ENCODE assay signal across 16 mouse cellular contexts in the genomic region with DNA sequence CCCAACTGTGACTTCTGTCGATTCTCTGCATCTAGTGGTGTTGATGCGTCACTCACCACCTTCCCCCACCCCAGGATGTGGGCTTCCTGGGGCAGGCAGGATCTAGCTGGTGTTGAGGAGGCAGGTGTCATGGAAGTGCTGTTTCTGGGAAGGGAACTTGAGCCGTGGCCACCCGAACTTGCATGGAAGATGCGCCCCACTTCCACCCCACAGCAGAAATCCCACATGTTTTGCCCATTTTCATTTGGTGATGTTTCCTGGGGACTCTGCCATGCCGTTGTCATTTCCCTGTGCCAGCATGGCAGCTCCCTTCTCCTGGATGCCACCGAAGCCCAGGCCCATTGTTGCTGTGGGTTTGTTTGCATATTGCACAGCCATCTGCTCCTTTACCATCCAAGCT. TPM values are rescaled to one million over a fixed set of nuclear protein-coding genes. Genes with fewer than 3 reads are reported as not detected.
DNase-seq lines count a peak whose midpoint lies in the region; ATAC-seq lines count a peak whose summit lies in the region.
"Had no signal": no experiment of that assay in that cellular context is flagged by ENCODE, and none has a peak within 500 bp of the region (broad histone marks: within the 10 kb centered on the region; RNA-seq: fewer than 3 reads in every experiment).

No protein-coding gene starts in this region.

- H3K27me3 ChIP-seq in intestine, embryonic 16.5 days (replicated peaks; ENCODE audit: control insufficient read depth, insufficient read depth, low read length): no peaks in the 10 kb centered on the region
- H3K27me3 ChIP-seq: embryonic facial prominence, embryonic 13.5 days; kidney, embryonic 15.5 days; megakaryocyte, embryonic 14.5 days; neural tube, embryonic 15.5 days had no signal

- H3K36me3 ChIP-seq in intestine, embryonic 16.5 days (ENCODE audit: control insufficient read depth, insufficient read depth, low read length): no peaks in the 10 kb centered on the region
- H3K36me3 ChIP-seq: embryonic facial prominence, embryonic 13.5 days; kidney, embryonic 15.5 days; neural tube, embryonic 15.5 days had no signal

- 86% methylated on average over 7 of the region's 7 CpGs for WGBS in intestine, embryonic 16.5 days

- no peaks in the 10 kb centered on the region for H3K9me3 ChIP-seq in intestine, embryonic 16.5 days (ENCODE audit: control insufficient read depth, low read length)
- H3K9me3 ChIP-seq: embryonic facial prominence, embryonic 13.5 days; kidney, embryonic 15.5 days; megakaryocyte, embryonic 14.5 days; neural tube, embryonic 15.5 days had no signal

- intact Hi-C loops in heart, postnatal 14 days (cut with DNase I): no loop called here

- peak; percentile 70 for ATAC-seq in frontal cortex, adult (ENCODE audit: low TSS enrichment)
- ATAC-seq in intestine, embryonic 16.5 days: no peak

- H3K4me1 ChIP-seq in intestine, embryonic 16.5 days (ENCODE audit: control insufficient read depth, insufficient read depth, low read length): 0 out of 2 replicates have a peak, but pooled peaks cover 2% of the 10 kb centered on the region
- H3K4me1 ChIP-seq: kidney, embryonic 15.5 days had no signal

- H3K9ac ChIP-seq in intestine, embryonic 16.5 days (ENCODE audit: low read depth, low read length): no peak overlapping the region
- H3K9ac ChIP-seq: embryonic facial prominence, embryonic 13.5 days; kidney, embryonic 15.5 days; neural tube, embryonic 15.5 days had no signal

- no peak for DNase-seq in frontal cortex, postnatal 10 days (ENCODE audit: low spot score in 2 of 2)
- peak; percentile 38 to 47 for DNase-seq in right cerebral cortex, adult 2 months (ENCODE audit: low spot score in 2 of 2)
- DNase-seq in right cerebral cortex, postnatal 4 days: no peak
- DNase-seq in right cerebral cortex, postnatal 36 days (ENCODE audit: low spot score in 2 of 2): peak; percentile 30 to 41
- no peak for DNase-seq in heart, postnatal 14 days
- no peak for DNase-seq in gastrocnemius, postnatal 10 days
- DNase-seq: adrenal gland, postnatal 36 days; B cell, adult 2 months; heart, adult 2 months; retina, postnatal 1 day had no signal

- no peak overlapping the region for H3K4me3 ChIP-seq in intestine, embryonic 16.5 days (ENCODE audit: low read length)
- H3K4me3 ChIP-seq: embryonic facial prominence, embryonic 13.5 days; heart, adult 2 months; kidney, embryonic 15.5 days; megakaryocyte, embryonic 14.5 days; neural tube, embryonic 15.5 days had no signal

- H3K4me2 ChIP-seq in intestine, embryonic 16.5 days (ENCODE audit: low read depth, low read length): no peak overlapping the region
- H3K4me2 ChIP-seq: embryonic facial prominence, embryonic 13.5 days; kidney, embryonic 15.5 days; neural tube, embryonic 15.5 days had no signal

- H3K27ac ChIP-seq in intestine, embryonic 16.5 days (ENCODE audit: low read length): no peak overlapping the region
- H3K27ac ChIP-seq: embryonic facial prominence, embryonic 13.5 days; heart, adult 2 months; kidney, embryonic 15.5 days; neural tube, embryonic 15.5 days had no signal

RNA-seq across cellular contexts. Expression of gene Med27, which starts 42.3 kb away (rescaled TPM):
- 35.9 and 41.4 TPM in 2 replicates for polyA plus RNA-seq in intestine, embryonic 16.5 days (2015; fragmentation: Nextera tagmentation; extraction: Ambion mirVana)
- 10 to 100 TPM; 15.2 to 15.5 TPM for total RNA-seq in heart, postnatal 14 days (2021)
- 10 to 100 TPM; 18.3 to 21.1 TPM for total RNA-seq in gastrocnemius, postnatal 10 days (2021)

Comparison
In these comparisons a context has a peak if more than half of its experiments do, and no peak if none do; other contexts are left out.
1. DNase-seq: peak in right cerebral cortex, adult 2 months (2 of 2) and right cerebral cortex, postnatal 36 days (2 of 2); none in frontal cortex, postnatal 10 days (0 of 2), right cerebral cortex, postnatal 4 days (single experiment), heart, postnatal 14 days (0 of 2) and gastrocnemius, postnatal 10 days (single experiment).